Comparison of ENCODE assay signal across 15 mouse cellular contexts in genomic region chr6:144964205-144964604, GRCm38 (mm10).
DNase-seq lines count a peak whose midpoint lies in the region; ATAC-seq and TF ChIP-seq lines count a peak whose summit lies in the region.
"Had no signal": no experiment of that assay in that cellular context is flagged by ENCODE, and none has a peak within 500 bp of the region (broad histone marks: within the 10 kb centered on the region; RNA-seq: fewer than 3 reads in every experiment).

No protein-coding gene starts in this region.

- WGBS in hindbrain, embryonic 14.5 days: 74% methylated on average over 4 of the region's 4 CpGs
- 80% methylated on average over 4 of the region's 4 CpGs for WGBS in hindbrain, embryonic 13.5 days
- WGBS in lung, postnatal 0 days: 65% methylated on average over 4 of the region's 4 CpGs
- 81% methylated on average over 4 of the region's 4 CpGs for WGBS in heart, embryonic 12.5 days

- no peaks in the 10 kb centered on the region for H3K9me3 ChIP-seq in hindbrain, embryonic 14.5 days (ENCODE audit: control insufficient read depth, low read length)
- H3K9me3 ChIP-seq in hindbrain, embryonic 13.5 days: no peaks in the 10 kb centered on the region
- no peaks in the 10 kb centered on the region for H3K9me3 ChIP-seq in lung, postnatal 0 days (ENCODE audit: low read length)
- no peaks in the 10 kb centered on the region for H3K9me3 ChIP-seq in heart, embryonic 12.5 days (replicated peaks)
- H3K9me3 ChIP-seq: embryonic facial prominence, embryonic 15.5 days; limb, embryonic 15.5 days had no signal

- ATAC-seq in hindbrain, embryonic 14.5 days (ENCODE audit: low FRiP score): no peak
- ATAC-seq in hindbrain, embryonic 13.5 days (ENCODE audit: low FRiP score): no peak
- ATAC-seq in lung, postnatal 0 days: no peak; the same call in 1 of the 2 replicates
- no peak for ATAC-seq in heart, embryonic 12.5 days (ENCODE audit: insufficient number of reproducible peaks, low FRiP score)
- ATAC-seq: inflammation-experienced regulatory T-cells, adult 6 months had no signal

- no peak for TF ChIP-seq EP300 in lung, postnatal 0 days (IDR thresholded peaks at IDR 0.05)

- H3K27me3 ChIP-seq in hindbrain, embryonic 14.5 days (ENCODE audit: control insufficient read depth, insufficient read depth, low read length): no peaks in the 10 kb centered on the region
- H3K27me3 ChIP-seq in hindbrain, embryonic 13.5 days: no peaks in the 10 kb centered on the region
- no peaks in the 10 kb centered on the region for H3K27me3 ChIP-seq in lung, postnatal 0 days (replicated peaks; ENCODE audit: insufficient read depth, low read length)
- H3K27me3 ChIP-seq in splenic B cell, adult 2 months (ENCODE audit: control insufficient read depth, insufficient read depth, low read length, poor library complexity, severe bottlenecking): no peaks in the 10 kb centered on the region
- 0 out of 2 replicates have a peak, but pooled peaks cover 3% of the 10 kb centered on the region for H3K27me3 ChIP-seq in heart, embryonic 12.5 days (replicated peaks)
- H3K27me3 ChIP-seq: embryonic facial prominence, embryonic 15.5 days; heart, embryonic 13.5 days; limb, embryonic 15.5 days had no signal

- no peaks in the 10 kb centered on the region for H3K4me1 ChIP-seq in hindbrain, embryonic 14.5 days (replicated peaks; ENCODE audit: control insufficient read depth, insufficient read depth, low read length)
- no peaks in the 10 kb centered on the region for H3K4me1 ChIP-seq in hindbrain, embryonic 13.5 days (replicated peaks)
- no peaks in the 10 kb centered on the region for H3K4me1 ChIP-seq in lung, postnatal 0 days (ENCODE audit: insufficient read depth, low read depth, low read length)
- H3K4me1 ChIP-seq in heart, embryonic 12.5 days (replicated peaks): no peaks in the 10 kb centered on the region
- H3K4me1 ChIP-seq: embryonic facial prominence, embryonic 15.5 days; heart, embryonic 13.5 days had no signal

- no peaks in the 10 kb centered on the region for H3K36me3 ChIP-seq in hindbrain, embryonic 14.5 days (replicated peaks; ENCODE audit: control insufficient read depth, insufficient read depth)
- H3K36me3 ChIP-seq in hindbrain, embryonic 13.5 days: no peaks in the 10 kb centered on the region
- H3K36me3 ChIP-seq in lung, postnatal 0 days (ENCODE audit: insufficient read depth, low read length): no peaks in the 10 kb centered on the region
- no peaks in the 10 kb centered on the region for H3K36me3 ChIP-seq in splenic B cell, adult 2 months (ENCODE audit: control insufficient read depth, insufficient read depth, low read length, poor library complexity, severe bottlenecking)
- no peaks in the 10 kb centered on the region for H3K36me3 ChIP-seq in heart, embryonic 12.5 days
- H3K36me3 ChIP-seq: embryonic facial prominence, embryonic 15.5 days; heart, embryonic 13.5 days; limb, embryonic 15.5 days had no signal

- H3K4me3 ChIP-seq in hindbrain, embryonic 14.5 days (replicated peaks; ENCODE audit: low read length): no peak overlapping the region
- H3K4me3 ChIP-seq in hindbrain, embryonic 13.5 days: no peak overlapping the region
- H3K4me3 ChIP-seq in lung, postnatal 0 days (ENCODE audit: low read depth, low read length): no peak overlapping the region
- H3K4me3 ChIP-seq in heart, embryonic 12.5 days: no peak overlapping the region
- H3K4me3 ChIP-seq: embryonic facial prominence, embryonic 15.5 days; heart, embryonic 13.5 days; limb, embryonic 15.5 days had no signal

- peak; percentile 54 for TF ChIP-seq CTCF in lung, postnatal 0 days (IDR thresholded peaks at IDR 0.05)

- DNase-seq in hindbrain, embryonic 14.5 days (ENCODE audit: low spot score): peak; percentile 72
- peak; percentile 24 for DNase-seq in lung, postnatal 0 days (ENCODE audit: low spot score)
- no peak for DNase-seq in lung, postnatal 36 days
- DNase-seq in NIH3T3 (ENCODE audit: low read depth): peak; percentile 56
- peak; percentile 52 for DNase-seq in splenic B cell, adult 2 months (ENCODE audit: low read depth, low spot score)
- DNase-seq: adrenal gland, postnatal 14 days; kidney, postnatal 25 days; right cerebral cortex, postnatal 14 days; thymus, postnatal 14 days had no signal

- H3K9ac ChIP-seq in hindbrain, embryonic 14.5 days: no peak overlapping the region
- H3K9ac ChIP-seq in hindbrain, embryonic 13.5 days: no peak overlapping the region
- no peak overlapping the region for H3K9ac ChIP-seq in lung, postnatal 0 days (replicated peaks; ENCODE audit: low read depth)
- no peak overlapping the region for H3K9ac ChIP-seq in heart, embryonic 12.5 days
- H3K9ac ChIP-seq: embryonic facial prominence, embryonic 15.5 days; heart, embryonic 13.5 days; limb, embryonic 15.5 days had no signal

- H3K4me2 ChIP-seq in hindbrain, embryonic 14.5 days (replicated peaks): no peak overlapping the region
- H3K4me2 ChIP-seq in hindbrain, embryonic 13.5 days: no peak overlapping the region
- no peak overlapping the region for H3K4me2 ChIP-seq in lung, postnatal 0 days (replicated peaks; ENCODE audit: low read depth, low read length)
- H3K4me2 ChIP-seq in heart, embryonic 12.5 days: no peak overlapping the region
- H3K4me2 ChIP-seq: embryonic facial prominence, embryonic 15.5 days; heart, embryonic 13.5 days; limb, embryonic 15.5 days had no signal

- no peak overlapping the region for H3K27ac ChIP-seq in hindbrain, embryonic 14.5 days
- no peak overlapping the region for H3K27ac ChIP-seq in hindbrain, embryonic 13.5 days
- no peak overlapping the region for H3K27ac ChIP-seq in lung, postnatal 0 days (ENCODE audit: low read length)
- no peak overlapping the region for H3K27ac ChIP-seq in heart, embryonic 12.5 days (ENCODE audit: poor library complexity, severe bottlenecking)
- H3K27ac ChIP-seq: embryonic facial prominence, embryonic 15.5 days; heart, embryonic 13.5 days; limb, embryonic 15.5 days had no signal
